Mouse (Mus musculus): ENCODE results near the gene Trim67. TPM values are rescaled to one million over a fixed set of nuclear protein-coding genes. Genes with fewer than 3 reads are reported as not detected.

Trim67 gene
- polyA plus RNA-seq, 1 experiment, result 0.09 TPM

GRCm38 (mm10) chr8:124863729-124864128 is 70.8 kb downstream of the Trim67 start:
- H3K36me3 ChIP-seq (replicated peaks; ENCODE audit: low read length), result peaks cover 38% of the 10 kb centered on the region
- H3K4me1 ChIP-seq, result peaks cover 90% of the 10 kb centered on the region
- peak overlapping the region; percentile 99 for H3K4me3 ChIP-seq (replicated peaks)
- no peaks in the 10 kb centered on the region for H3K27me3 ChIP-seq (replicated peaks)
- H3K9me3 ChIP-seq, result no peaks in the 10 kb centered on the region
- TF ChIP-seq GATA1 (IDR thresholded peaks at IDR 0.05; ENCODE audit: borderline replicate concordance, low read length) (no peak), FLI1 (IDR thresholded peaks at IDR 0.05; ENCODE audit: low read length) (no peak)

GRCm38 (mm10) chr8:124866669-124867068 is 73.8 kb downstream of the Trim67 start:
- peaks cover 79% of the 10 kb centered on the region for H3K4me1 ChIP-seq
- H3K36me3 ChIP-seq (replicated peaks; ENCODE audit: low read length), result peaks cover 45% of the 10 kb centered on the region
- no peaks in the 10 kb centered on the region for H3K27me3 ChIP-seq (replicated peaks)
- no peak for TF ChIP-seq FLI1 (IDR thresholded peaks at IDR 0.05; ENCODE audit: low read length)
- no peaks in the 10 kb centered on the region for H3K9me3 ChIP-seq
- H3K4me3 ChIP-seq (replicated peaks), result peak overlapping the region; percentile 54

- Histone ChIP-seq H3K27me3 (replicated peaks) (no peaks in the 10 kb centered on the region), H3K9me3 (no peaks in the 10 kb centered on the region), H3K4me1 (peaks cover 80% of the 10 kb centered on the region), H3K36me3 (replicated peaks; ENCODE audit: low read length) (peaks cover 49% of the 10 kb centered on the region), H3K4me3 (replicated peaks) (no peak overlapping the region)
- TF ChIP-seq GATA1 (IDR thresholded peaks at IDR 0.05; ENCODE audit: borderline replicate concordance, low read length), result no peak
- TF ChIP-seq FLI1 (IDR thresholded peaks at IDR 0.05; ENCODE audit: low read length), result no peak
These were observed 74.2 kb downstream of the Trim67 start for GRCm38 (mm10) chr8:124867126-124867525.

DNA sequence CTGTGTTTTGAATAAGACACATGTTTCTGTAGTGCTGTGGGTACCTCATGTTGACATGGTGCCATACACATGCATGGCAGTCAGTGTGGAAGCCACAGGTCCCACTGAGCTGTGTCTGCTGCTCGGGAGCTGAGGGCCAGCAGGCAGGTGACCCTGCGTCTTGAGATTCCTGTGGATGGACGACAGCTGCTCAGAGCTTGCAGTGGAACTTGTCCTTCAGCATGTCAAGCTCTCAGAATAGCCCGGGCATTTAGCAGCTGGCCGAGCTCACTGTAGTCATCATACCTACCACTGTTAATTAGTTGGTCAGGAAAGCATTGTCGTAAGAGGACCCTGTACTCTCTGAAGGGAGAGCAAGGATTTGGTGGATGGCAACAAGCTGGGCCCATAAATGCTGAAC is 76.8 kb downstream of the Trim67 start:
- no peaks in the 10 kb centered on the region for H3K9me3 ChIP-seq
- H3K4me1 ChIP-seq, result peaks cover 78% of the 10 kb centered on the region
- TF ChIP-seq FLI1 (IDR thresholded peaks at IDR 0.05; ENCODE audit: low read length) (no peak), GATA1 (IDR thresholded peaks at IDR 0.05; ENCODE audit: borderline replicate concordance, low read length) (no peak)
- H3K4me3 ChIP-seq (replicated peaks), result no peak overlapping the region
- no peaks in the 10 kb centered on the region for H3K27me3 ChIP-seq (replicated peaks)
- H3K36me3 ChIP-seq (replicated peaks; ENCODE audit: low read length), result peaks cover 75% of the 10 kb centered on the region

- H3K27me3 ChIP-seq (replicated peaks), result no peaks in the 10 kb centered on the region
- peaks cover 85% of the 10 kb centered on the region for H3K36me3 ChIP-seq (replicated peaks; ENCODE audit: low read length)
- no peaks in the 10 kb centered on the region for H3K9me3 ChIP-seq
- no peak overlapping the region for H3K4me3 ChIP-seq (replicated peaks)
- TF ChIP-seq GATA1 (IDR thresholded peaks at IDR 0.05; ENCODE audit: borderline replicate concordance, low read length) (no peak), FLI1 (IDR thresholded peaks at IDR 0.05; ENCODE audit: low read length) (no peak)
- peaks cover 60% of the 10 kb centered on the region for H3K4me1 ChIP-seq
These were observed 78.6 kb downstream of the Trim67 start for GRCm38 (mm10) chr8:124871474-124871873.

DNA sequence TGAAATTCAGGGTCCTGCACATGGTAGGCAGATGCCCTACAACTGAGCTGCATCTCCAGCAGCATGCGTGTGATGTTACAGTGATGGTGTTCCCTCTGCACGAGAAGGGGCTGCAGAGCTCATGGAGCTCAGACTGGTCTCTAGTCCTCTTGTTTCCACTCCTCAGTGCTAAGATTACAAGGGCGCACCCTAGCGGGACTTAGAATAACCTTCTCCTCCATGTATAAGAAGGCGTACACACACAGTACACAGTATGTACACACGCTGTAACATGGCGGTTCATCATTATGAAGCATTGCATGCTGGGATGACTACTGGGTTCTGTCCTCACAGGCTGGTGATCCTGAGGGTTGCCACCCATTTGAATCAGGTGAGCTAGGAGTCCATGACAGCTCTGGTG is 79.2 kb downstream of the Trim67 start:
- no peak for TF ChIP-seq GATA1 (IDR thresholded peaks at IDR 0.05; ENCODE audit: borderline replicate concordance, low read length)
- TF ChIP-seq FLI1 (IDR thresholded peaks at IDR 0.05; ENCODE audit: low read length), result no peak
- no peaks in the 10 kb centered on the region for H3K27me3 ChIP-seq (replicated peaks)
- H3K9me3 ChIP-seq, result no peaks in the 10 kb centered on the region
- H3K36me3 ChIP-seq (replicated peaks; ENCODE audit: low read length), result peaks cover 91% of the 10 kb centered on the region
- peaks cover 54% of the 10 kb centered on the region for H3K4me1 ChIP-seq
- peak overlapping the region; percentile 60 for H3K4me3 ChIP-seq (replicated peaks)

- no peak for TF ChIP-seq GATA1 (IDR thresholded peaks at IDR 0.05; ENCODE audit: borderline replicate concordance, low read length)
- no peak for TF ChIP-seq FLI1 (IDR thresholded peaks at IDR 0.05; ENCODE audit: low read length)
- Histone ChIP-seq H3K9me3 (no peaks in the 10 kb centered on the region), H3K4me3 (replicated peaks) (no peak overlapping the region), H3K36me3 (replicated peaks; ENCODE audit: low read length) (peaks cover 93% of the 10 kb centered on the region), H3K4me1 (peaks cover 48% of the 10 kb centered on the region), H3K27me3 (replicated peaks) (no peaks in the 10 kb centered on the region)
These were observed 79.8 kb downstream of the Trim67 start for GRCm38 (mm10) chr8:124872690-124873089.

GRCm38 (mm10) chr8:124878141-124878540 is 85.2 kb downstream of the Trim67 start:
- Histone ChIP-seq H3K36me3 (replicated peaks; ENCODE audit: low read length) (peaks cover 97% of the 10 kb centered on the region), H3K9me3 (no peaks in the 10 kb centered on the region), H3K4me1 (peaks cover 14% of the 10 kb centered on the region), H3K4me3 (replicated peaks) (no peak overlapping the region), H3K27me3 (replicated peaks) (no peaks in the 10 kb centered on the region)
- TF ChIP-seq GATA1 (IDR thresholded peaks at IDR 0.05; ENCODE audit: borderline replicate concordance, low read length) (no peak), FLI1 (IDR thresholded peaks at IDR 0.05; ENCODE audit: low read length) (no peak)

- peaks cover 11% of the 10 kb centered on the region for H3K4me1 ChIP-seq
- no peak for TF ChIP-seq GATA1 (IDR thresholded peaks at IDR 0.05; ENCODE audit: borderline replicate concordance, low read length)
- no peak for TF ChIP-seq FLI1 (IDR thresholded peaks at IDR 0.05; ENCODE audit: low read length)
- peaks cover 97% of the 10 kb centered on the region for H3K36me3 ChIP-seq (replicated peaks; ENCODE audit: low read length)
- no peaks in the 10 kb centered on the region for H3K27me3 ChIP-seq (replicated peaks)
- H3K4me3 ChIP-seq (replicated peaks), result no peak overlapping the region
- no peaks in the 10 kb centered on the region for H3K9me3 ChIP-seq
These were observed 86.1 kb downstream of the Trim67 start for GRCm38 (mm10) chr8:124878946-124879526.

Other genes starting within 250 kb of the Trim67 start
- 0.27 TPM in 1 of 2 replicates, not detected in the other for gene Agt, start 223.4 kb upstream of the Trim67 start, polyA plus RNA-seq (2012; ENCODE audit: insufficient read depth, low replicate concordance)
- gene Capn9, start 217.0 kb upstream of the Trim67 start, polyA plus RNA-seq (2012; ENCODE audit: insufficient read depth, low replicate concordance), result not detected in 2 replicates
- 6.3 and 7.6 TPM in 2 replicates for gene 2310022B05Rik, start 129.7 kb upstream of the Trim67 start, polyA plus RNA-seq (2012; ENCODE audit: insufficient read depth, low replicate concordance)
- 0.69 and 5.4 TPM in 2 replicates for gene Ttc13, start 71.1 kb upstream of the Trim67 start, polyA plus RNA-seq (2012; ENCODE audit: insufficient read depth, low replicate concordance)
- gene Arv1, start 71.0 kb upstream of the Trim67 start, polyA plus RNA-seq (2012; ENCODE audit: insufficient read depth, low replicate concordance), result 3.8 TPM in 1 of 2 replicates, not detected in the other
- gene Fam89a, start 41.3 kb upstream of the Trim67 start, polyA plus RNA-seq (2012; ENCODE audit: insufficient read depth, low replicate concordance), result not detected in 2 replicates
- gene Gnpat, start 69.9 kb downstream of the Trim67 start, polyA plus RNA-seq (2012; ENCODE audit: insufficient read depth, low replicate concordance), result 41.4 and 55.3 TPM in 2 replicates
- gene 2810004N23Rik, start 70.0 kb downstream of the Trim67 start, polyA plus RNA-seq (2012; ENCODE audit: insufficient read depth, low replicate concordance), result 8.3 and 25.4 TPM in 2 replicates
- gene Exoc8, start 104.6 kb downstream of the Trim67 start, polyA plus RNA-seq (2012; ENCODE audit: insufficient read depth, low replicate concordance), result 2.1 and 3.3 TPM in 2 replicates
- gene Sprtn, start 104.8 kb downstream of the Trim67 start, polyA plus RNA-seq (2012; ENCODE audit: insufficient read depth, low replicate concordance), result 1.7 and 2.5 TPM in 2 replicates
- 6.7 and 14.0 TPM in 2 replicates for gene Egln1, start 156.2 kb downstream of the Trim67 start, polyA plus RNA-seq (2012; ENCODE audit: insufficient read depth, low replicate concordance)
- 6.0 and 15.0 TPM in 2 replicates for gene Tsnax, start 219.9 kb downstream of the Trim67 start, polyA plus RNA-seq (2012; ENCODE audit: insufficient read depth, low replicate concordance)

All from megakaryocyte, embryonic 14.5 days (primary cell).